Mouse (Mus musculus) spleen, postnatal 4 days (tissue): Measurements from ENCODE around the gene Slc7a5.

Experiments used
- DNase-seq, 2 experiments: peaks; one replicate each; pipeline ENCODE4 v3.0.0; 2022; ENCODE audit warnings: low spot score in 2 of 2

Slc7a5 gene

GRCm38 (mm10) chr8:121908378-121909147 is 1.1 kb upstream of the Slc7a5 start:
- no peak for DNase-seq

- DNase-seq = peak in 1 of 2 experiments; percentile 76
These were observed 667 bp downstream of the Slc7a5 start for GRCm38 (mm10) chr8:121906542-121907512.

- DNase-seq = no peak
These were observed 1.6 kb downstream of the Slc7a5 start for GRCm38 (mm10) chr8:121905864-121906263.

- DNase-seq = no peak
These were observed 2.1 kb downstream of the Slc7a5 start for GRCm38 (mm10) chr8:121905420-121905819.

- DNase-seq = no peak
These were observed 2.5 kb downstream of the Slc7a5 start for GRCm38 (mm10) chr8:121904999-121905398.

- no peak for DNase-seq
These were observed 3.5 kb downstream of the Slc7a5 start for GRCm38 (mm10) chr8:121903977-121904376.

- no peak for DNase-seq
These were observed 5.8 kb downstream of the Slc7a5 start for GRCm38 (mm10) chr8:121901498-121902236.

GRCm38 (mm10) chr8:121899180-121900044 is 8.1 kb downstream of the Slc7a5 start:
- peak; percentile 80 to 83 for DNase-seq

- DNase-seq = peak; percentile 88
These were observed 9.0 kb downstream of the Slc7a5 start for GRCm38 (mm10) chr8:121898401-121898931.

GRCm38 (mm10) chr8:121897871-121898381 is 9.6 kb downstream of the Slc7a5 start:
- no peak for DNase-seq

GRCm38 (mm10) chr8:121897205-121897604 is 10.3 kb downstream of the Slc7a5 start:
- no peak for DNase-seq

- DNase-seq = no peak
These were observed 10.9 kb downstream of the Slc7a5 start for GRCm38 (mm10) chr8:121896476-121897145.

GRCm38 (mm10) chr8:121895910-121896309 is 11.6 kb downstream of the Slc7a5 start:
- no peak for DNase-seq

- no peak for DNase-seq
These were observed 14.6 kb downstream of the Slc7a5 start for GRCm38 (mm10) chr8:121892875-121893274.

GRCm38 (mm10) chr8:121889810-121890785 is 17.4 kb downstream of the Slc7a5 start:
- DNase-seq = no peak

GRCm38 (mm10) chr8:121889317-121889716 is 18.2 kb downstream of the Slc7a5 start:
- DNase-seq = no peak

GRCm38 (mm10) chr8:121887547-121887946 is 19.9 kb downstream of the Slc7a5 start:
- DNase-seq = no peak

- no peak for DNase-seq
These were observed 22.1 kb downstream of the Slc7a5 start for GRCm38 (mm10) chr8:121885433-121885832.

GRCm38 (mm10) chr8:121885001-121885400 is 22.5 kb downstream of the Slc7a5 start:
- DNase-seq = no peak
